Mouse (Mus musculus) liver, embryonic 14.5 days (tissue): ENCODE measurements around the gene Dnm3.

ENCODE experiments used
- CTCF ChIP-seq: IDR thresholded peaks from 2 replicates; pipeline ENCODE4 v1.5.1; 2016; ENCODE audit warnings: antibody characterized with exemption, low read depth, control low read depth
- EP300 ChIP-seq: IDR thresholded peaks from 2 replicates; pipeline ENCODE4 v1.6.1; 2016; ENCODE audit warnings: antibody characterized with exemption, low read depth

DNA sequence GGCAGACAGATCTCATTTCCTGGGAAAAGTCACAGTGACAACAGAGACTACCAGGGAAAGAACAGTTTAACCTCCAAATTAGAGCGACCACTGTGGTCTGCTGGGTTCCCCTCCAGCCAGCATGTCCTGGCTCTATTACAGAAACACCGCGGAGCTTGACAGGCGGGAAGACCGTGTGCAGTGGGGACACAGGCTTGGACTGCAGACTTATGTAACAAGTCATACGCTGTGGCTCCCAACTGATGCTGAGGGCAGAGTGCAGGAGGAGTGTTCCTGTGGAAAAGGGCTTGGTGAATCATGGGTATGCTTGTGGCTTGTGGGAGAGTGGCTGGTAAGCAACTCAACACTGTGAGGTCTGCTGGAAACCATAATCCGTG lies 368.4 kb downstream of the Dnm3 start:
- TF ChIP-seq CTCF (no peak), EP300 (no peak)
